Mouse (Mus musculus): ENCODE data around the gene Dgkd. TPM values are rescaled to one million over a fixed set of nuclear protein-coding genes. Genes with fewer than 3 reads are reported as not detected.

The Dgkd gene
- polyA plus RNA-seq, 1 experiment from 2014 or later = 58.2 TPM

- no peaks in the 10 kb centered on the region for H3K9me3 ChIP-seq (ENCODE audit: control insufficient read depth, low read length)
- H3K4me2 ChIP-seq (ENCODE audit: low read depth, low read length) = no peak overlapping the region
- WGBS = 92% methylated on average over 9 of the region's 9 CpGs
- no peak overlapping the region for H3K9ac ChIP-seq (replicated peaks; ENCODE audit: low read depth, low read length)
- ATAC-seq (ENCODE audit: low read depth) = no peak
- no peaks in the 10 kb centered on the region for H3K27me3 ChIP-seq (ENCODE audit: control insufficient read depth, insufficient read depth, low read length)
- H3K4me1 ChIP-seq (ENCODE audit: control insufficient read depth, insufficient read depth, low read length) = no peaks in the 10 kb centered on the region
- H3K27ac ChIP-seq (ENCODE audit: low read depth, low read length) = no peak overlapping the region
- H3K36me3 ChIP-seq (ENCODE audit: control insufficient read depth, insufficient read depth, low read length) = peaks cover 29% of the 10 kb centered on the region
- H3K4me3 ChIP-seq (ENCODE audit: low read depth, low read length) = no peak overlapping the region
Measured at GRCm38 (mm10) chr1:87935095-87935494, 82.0 kb downstream of the Dgkd start.

GRCm38 (mm10) chr1:87935546-87935945 is 82.5 kb downstream of the Dgkd start:
- 93% methylated on average over 2 of the region's 2 CpGs for WGBS
- no peak overlapping the region for H3K27ac ChIP-seq (ENCODE audit: low read depth, low read length)
- ATAC-seq (ENCODE audit: low read depth) = no peak
- no peaks in the 10 kb centered on the region for H3K27me3 ChIP-seq (ENCODE audit: control insufficient read depth, insufficient read depth, low read length)
- H3K9ac ChIP-seq (replicated peaks; ENCODE audit: low read depth, low read length) = no peak overlapping the region
- H3K36me3 ChIP-seq (ENCODE audit: control insufficient read depth, insufficient read depth, low read length) = peaks cover 32% of the 10 kb centered on the region
- no peak overlapping the region for H3K4me3 ChIP-seq (ENCODE audit: low read depth, low read length)
- H3K4me1 ChIP-seq (ENCODE audit: control insufficient read depth, insufficient read depth, low read length) = no peaks in the 10 kb centered on the region
- H3K4me2 ChIP-seq (ENCODE audit: low read depth, low read length) = no peak overlapping the region
- H3K9me3 ChIP-seq (ENCODE audit: control insufficient read depth, low read length) = no peaks in the 10 kb centered on the region

GRCm38 (mm10) chr1:87936075-87936474 is 83.0 kb downstream of the Dgkd start:
- Histone ChIP-seq H3K9me3 (ENCODE audit: control insufficient read depth, low read length) (no peaks in the 10 kb centered on the region), H3K4me1 (ENCODE audit: control insufficient read depth, insufficient read depth, low read length) (no peaks in the 10 kb centered on the region), H3K27ac (ENCODE audit: low read depth, low read length) (no peak overlapping the region), H3K4me3 (ENCODE audit: low read depth, low read length) (no peak overlapping the region), H3K36me3 (ENCODE audit: control insufficient read depth, insufficient read depth, low read length) (peaks cover 38% of the 10 kb centered on the region), H3K4me2 (ENCODE audit: low read depth, low read length) (no peak overlapping the region), H3K27me3 (ENCODE audit: control insufficient read depth, insufficient read depth, low read length) (no peaks in the 10 kb centered on the region), H3K9ac (replicated peaks; ENCODE audit: low read depth, low read length) (no peak overlapping the region)
- no peak for ATAC-seq (ENCODE audit: low read depth)
- WGBS = 92% methylated on average over 7 of the region's 7 CpGs

GRCm38 (mm10) chr1:87936516-87936915 is 83.4 kb downstream of the Dgkd start:
- H3K36me3 ChIP-seq (ENCODE audit: control insufficient read depth, insufficient read depth, low read length) = peaks cover 40% of the 10 kb centered on the region
- ATAC-seq (ENCODE audit: low read depth) = no peak

GRCm38 (mm10) chr1:87941765-87942164 is 88.7 kb downstream of the Dgkd start:
- H3K36me3 ChIP-seq (ENCODE audit: control insufficient read depth, insufficient read depth, low read length) = peaks cover 79% of the 10 kb centered on the region
- no peaks in the 10 kb centered on the region for H3K4me1 ChIP-seq (ENCODE audit: control insufficient read depth, insufficient read depth, low read length)
- H3K9ac ChIP-seq (replicated peaks; ENCODE audit: low read depth, low read length) = no peak overlapping the region
- H3K27ac ChIP-seq (ENCODE audit: low read depth, low read length) = no peak overlapping the region
- H3K4me3 ChIP-seq (ENCODE audit: low read depth, low read length) = no peak overlapping the region
- WGBS = 95% methylated on average over 1 of the region's 1 CpGs
- ATAC-seq (ENCODE audit: low read depth) = no peak
- no peaks in the 10 kb centered on the region for H3K27me3 ChIP-seq (ENCODE audit: control insufficient read depth, insufficient read depth, low read length)
- no peaks in the 10 kb centered on the region for H3K9me3 ChIP-seq (ENCODE audit: control insufficient read depth, low read length)
- no peak overlapping the region for H3K4me2 ChIP-seq (ENCODE audit: low read depth, low read length)

More at GRCm38 (mm10) chr1:87936516-87936915, 83.4 kb downstream of the Dgkd start:
- no peak overlapping the region for H3K4me2 ChIP-seq (ENCODE audit: low read depth, low read length)
- H3K4me3 ChIP-seq (ENCODE audit: low read depth, low read length) = no peak overlapping the region
- no peaks in the 10 kb centered on the region for H3K4me1 ChIP-seq (ENCODE audit: control insufficient read depth, insufficient read depth, low read length)
- 42% methylated on average over 2 of the region's 2 CpGs for WGBS
- H3K9me3 ChIP-seq (ENCODE audit: control insufficient read depth, low read length) = no peaks in the 10 kb centered on the region
- no peak overlapping the region for H3K27ac ChIP-seq (ENCODE audit: low read depth, low read length)
- no peak overlapping the region for H3K9ac ChIP-seq (replicated peaks; ENCODE audit: low read depth, low read length)
- no peaks in the 10 kb centered on the region for H3K27me3 ChIP-seq (ENCODE audit: control insufficient read depth, insufficient read depth, low read length)

- Histone ChIP-seq H3K4me2 (ENCODE audit: low read depth, low read length) (no peak overlapping the region), H3K9ac (replicated peaks; ENCODE audit: low read depth, low read length) (no peak overlapping the region), H3K27ac (ENCODE audit: low read depth, low read length) (no peak overlapping the region), H3K36me3 (ENCODE audit: control insufficient read depth, insufficient read depth, low read length) (peaks cover 76% of the 10 kb centered on the region), H3K4me3 (ENCODE audit: low read depth, low read length) (no peak overlapping the region), H3K27me3 (ENCODE audit: control insufficient read depth, insufficient read depth, low read length) (no peaks in the 10 kb centered on the region), H3K9me3 (ENCODE audit: control insufficient read depth, low read length) (no peaks in the 10 kb centered on the region), H3K4me1 (ENCODE audit: control insufficient read depth, insufficient read depth, low read length) (no peaks in the 10 kb centered on the region)
- ATAC-seq (ENCODE audit: low read depth) = no peak
- 95% methylated on average over 6 of the region's 6 CpGs for WGBS
Measured at GRCm38 (mm10) chr1:87947681-87948091, 94.6 kb downstream of the Dgkd start.

GRCm38 (mm10) chr1:87951641-87952040 is 98.6 kb downstream of the Dgkd start:
- 98% methylated on average over 3 of the region's 3 CpGs for WGBS
- peaks cover 61% of the 10 kb centered on the region for H3K36me3 ChIP-seq (ENCODE audit: control insufficient read depth, insufficient read depth, low read length)

GRCm38 (mm10) chr1:87953073-87953472 is 100.0 kb downstream of the Dgkd start:
- 80% methylated on average over 3 of the region's 3 CpGs for WGBS
- Histone ChIP-seq H3K27ac (ENCODE audit: low read depth, low read length) (no peak overlapping the region), H3K36me3 (ENCODE audit: control insufficient read depth, insufficient read depth, low read length) (peaks cover 50% of the 10 kb centered on the region), H3K9ac (replicated peaks; ENCODE audit: low read depth, low read length) (no peak overlapping the region), H3K4me3 (ENCODE audit: low read depth, low read length) (no peak overlapping the region), H3K27me3 (ENCODE audit: control insufficient read depth, insufficient read depth, low read length) (no peaks in the 10 kb centered on the region), H3K4me1 (ENCODE audit: control insufficient read depth, insufficient read depth, low read length) (no peaks in the 10 kb centered on the region), H3K4me2 (ENCODE audit: low read depth, low read length) (no peak overlapping the region), H3K9me3 (ENCODE audit: control insufficient read depth, low read length) (no peaks in the 10 kb centered on the region)
- no peak for ATAC-seq (ENCODE audit: low read depth)

More at GRCm38 (mm10) chr1:87951641-87952040, 98.6 kb downstream of the Dgkd start:
- H3K4me2 ChIP-seq (ENCODE audit: low read depth, low read length) = no peak overlapping the region
- H3K4me3 ChIP-seq (ENCODE audit: low read depth, low read length) = no peak overlapping the region
- no peak overlapping the region for H3K27ac ChIP-seq (ENCODE audit: low read depth, low read length)
- no peak overlapping the region for H3K9ac ChIP-seq (replicated peaks; ENCODE audit: low read depth, low read length)
- ATAC-seq (ENCODE audit: low read depth) = no peak
- H3K27me3 ChIP-seq (ENCODE audit: control insufficient read depth, insufficient read depth, low read length) = no peaks in the 10 kb centered on the region
- H3K9me3 ChIP-seq (ENCODE audit: control insufficient read depth, low read length) = no peaks in the 10 kb centered on the region
- H3K4me1 ChIP-seq (ENCODE audit: control insufficient read depth, insufficient read depth, low read length) = no peaks in the 10 kb centered on the region

- Histone ChIP-seq H3K36me3 (ENCODE audit: control insufficient read depth, insufficient read depth, low read length) (peaks cover 16% of the 10 kb centered on the region; the same call in 1 of the 2 replicates), H3K4me2 (ENCODE audit: low read depth, low read length) (no peak overlapping the region), H3K4me1 (ENCODE audit: control insufficient read depth, insufficient read depth, low read length) (no peaks in the 10 kb centered on the region), H3K27me3 (ENCODE audit: control insufficient read depth, insufficient read depth, low read length) (no peaks in the 10 kb centered on the region), H3K4me3 (ENCODE audit: low read depth, low read length) (no peak overlapping the region), H3K9ac (replicated peaks; ENCODE audit: low read depth, low read length) (no peak overlapping the region), H3K27ac (ENCODE audit: low read depth, low read length) (no peak overlapping the region), H3K9me3 (ENCODE audit: control insufficient read depth, low read length) (no peaks in the 10 kb centered on the region)
- WGBS = 100% methylated on average over 1 of the region's 1 CpGs
- no peak for ATAC-seq (ENCODE audit: low read depth)
Measured at GRCm38 (mm10) chr1:87958931-87959330, 105.8 kb downstream of the Dgkd start.

Measured in neural tube, embryonic 14.5 days (tissue).